Mouse (Mus musculus): ENCODE data around the gene Prdm2. TPM values are rescaled to one million over a fixed set of nuclear protein-coding genes. Genes with fewer than 3 reads are reported as not detected.
A peak's percentile ranks its signal among the peaks of the same experiment; 100 is the strongest.

Prdm2 gene
- total and polyA plus RNA-seq, 3 experiments, result 9.3 to 22.0 (median 20.1) TPM

- H3K27ac ChIP-seq, result no peak overlapping the region
- no peaks in the 10 kb centered on the region for H3K36me3 ChIP-seq (ENCODE audit: control insufficient read depth, insufficient read depth, low read length)
- DNase-seq, result no peak
- H3K9ac ChIP-seq (ENCODE audit: low read depth, low read length), result no peak overlapping the region
- no peak for TF ChIP-seq CTCF (IDR thresholded peaks at IDR 0.05)
- TF ChIP-seq EP300 (IDR thresholded peaks at IDR 0.05; ENCODE audit: insufficient read depth, low read depth, low read length), result no peak
- TF ChIP-seq POLR2A (IDR thresholded peaks at IDR 0.05; ENCODE audit: insufficient read depth, low read depth, low read length), result no peak
- H3K27me3 ChIP-seq (ENCODE audit: control insufficient read depth, insufficient read depth, low read length), result no peaks in the 10 kb centered on the region
- WGBS, result 43% methylated on average over 6 of the region's 6 CpGs
- H3K4me3 ChIP-seq, result no peak overlapping the region
- H3K4me1 ChIP-seq (ENCODE audit: control insufficient read depth, insufficient read depth, low read length), result no peaks in the 10 kb centered on the region
- H3K79me2 ChIP-seq (replicated peaks; ENCODE audit: control insufficient read depth, insufficient read depth, low read length), result no peaks in the 10 kb centered on the region
- intact Hi-C loops (cut with DNase I), result no loop called here
Observed at GRCm38 (mm10) chr4:143100157-143100556, 112.6 kb downstream of the Prdm2 start.

- Histone ChIP-seq H3K4me1 (ENCODE audit: control insufficient read depth, insufficient read depth, low read length) (no peaks in the 10 kb centered on the region), H3K4me3 (no peak overlapping the region), H3K9ac (ENCODE audit: low read depth, low read length) (no peak overlapping the region), H3K27me3 (ENCODE audit: control insufficient read depth, insufficient read depth, low read length) (no peaks in the 10 kb centered on the region), H3K36me3 (ENCODE audit: control insufficient read depth, insufficient read depth, low read length) (no peaks in the 10 kb centered on the region), H3K27ac (no peak overlapping the region), H3K79me2 (replicated peaks; ENCODE audit: control insufficient read depth, insufficient read depth, low read length) (no peaks in the 10 kb centered on the region)
- whole genome bisulfite sequencing, result 50% methylated on average over 11 of the region's 11 CpGs
- no peak for TF ChIP-seq POLR2A (IDR thresholded peaks at IDR 0.05; ENCODE audit: insufficient read depth, low read depth, low read length)
- no peak for TF ChIP-seq EP300 (IDR thresholded peaks at IDR 0.05; ENCODE audit: insufficient read depth, low read depth, low read length)
- no peak for TF ChIP-seq CTCF (IDR thresholded peaks at IDR 0.05)
- no peak for DNase-seq
- intact Hi-C loops (cut with DNase I), result no loop called here
Observed at GRCm38 (mm10) chr4:143099288-143100039, 113.3 kb downstream of the Prdm2 start.

GRCm38 (mm10) chr4:143092082-143092701 lies 120.6 kb downstream of the Prdm2 start:
- H3K27ac ChIP-seq, result no peak overlapping the region
- 57% methylated on average over 12 of the region's 12 CpGs for WGBS
- no peaks in the 10 kb centered on the region for H3K36me3 ChIP-seq (ENCODE audit: control insufficient read depth, insufficient read depth, low read length)
- H3K9ac ChIP-seq (ENCODE audit: low read depth, low read length), result no peak overlapping the region
- no peak overlapping the region for H3K4me3 ChIP-seq
- H3K27me3 ChIP-seq (ENCODE audit: control insufficient read depth, insufficient read depth, low read length), result no peaks in the 10 kb centered on the region
- no peaks in the 10 kb centered on the region for H3K4me1 ChIP-seq (ENCODE audit: control insufficient read depth, insufficient read depth, low read length)
- no peak for DNase-seq
- TF ChIP-seq CTCF (IDR thresholded peaks at IDR 0.05), result no peak
- TF ChIP-seq EP300 (IDR thresholded peaks at IDR 0.05; ENCODE audit: insufficient read depth, low read depth, low read length), result no peak
- no peak for TF ChIP-seq POLR2A (IDR thresholded peaks at IDR 0.05; ENCODE audit: insufficient read depth, low read depth, low read length)
- no peaks in the 10 kb centered on the region for H3K79me2 ChIP-seq (replicated peaks; ENCODE audit: control insufficient read depth, insufficient read depth, low read length)
- intact Hi-C loops (cut with DNase I), result no loop called here

- WGBS, result 94% methylated on average over 3 of the region's 3 CpGs
- Histone ChIP-seq H3K79me2 (replicated peaks; ENCODE audit: control insufficient read depth, insufficient read depth, low read length) (no peaks in the 10 kb centered on the region), H3K27ac (no peak overlapping the region), H3K4me1 (ENCODE audit: control insufficient read depth, insufficient read depth, low read length) (no peaks in the 10 kb centered on the region), H3K27me3 (ENCODE audit: control insufficient read depth, insufficient read depth, low read length) (no peaks in the 10 kb centered on the region), H3K36me3 (ENCODE audit: control insufficient read depth, insufficient read depth, low read length) (no peaks in the 10 kb centered on the region), H3K9ac (ENCODE audit: low read depth, low read length) (no peak overlapping the region), H3K4me3 (no peak overlapping the region)
- intact Hi-C loops (cut with DNase I), result no loop called here
- DNase-seq, result no peak
- TF ChIP-seq POLR2A (IDR thresholded peaks at IDR 0.05; ENCODE audit: insufficient read depth, low read depth, low read length) (no peak), EP300 (IDR thresholded peaks at IDR 0.05; ENCODE audit: insufficient read depth, low read depth, low read length) (no peak), CTCF (IDR thresholded peaks at IDR 0.05) (no peak)
Observed at GRCm38 (mm10) chr4:143090551-143090950, 122.2 kb downstream of the Prdm2 start.

- intact Hi-C loops (cut with DNase I), result no loop called here
Observed at GRCm38 (mm10) chr4:143074071-143074765, 138.6 kb downstream of the Prdm2 start.

More at GRCm38 (mm10) chr4:143074071-143074765, 138.6 kb downstream of the Prdm2 start:
- no peak for TF ChIP-seq POLR2A (IDR thresholded peaks at IDR 0.05; ENCODE audit: insufficient read depth, low read depth, low read length)
- TF ChIP-seq CTCF (IDR thresholded peaks at IDR 0.05), result no peak
- no peak for TF ChIP-seq EP300 (IDR thresholded peaks at IDR 0.05; ENCODE audit: insufficient read depth, low read depth, low read length)
- H3K4me1 ChIP-seq (ENCODE audit: control insufficient read depth, insufficient read depth, low read length), result no peaks in the 10 kb centered on the region
- H3K27ac ChIP-seq, result no peak overlapping the region
- H3K27me3 ChIP-seq (ENCODE audit: control insufficient read depth, insufficient read depth, low read length), result no peaks in the 10 kb centered on the region
- 7% methylated on average over 20 of the region's 20 CpGs for WGBS
- H3K36me3 ChIP-seq (ENCODE audit: control insufficient read depth, insufficient read depth, low read length), result no peaks in the 10 kb centered on the region
- H3K79me2 ChIP-seq (replicated peaks; ENCODE audit: control insufficient read depth, insufficient read depth, low read length), result no peaks in the 10 kb centered on the region
- DNase-seq, result peak; percentile 6 to 21
- H3K9ac ChIP-seq (ENCODE audit: low read depth, low read length), result no peak overlapping the region
- H3K4me3 ChIP-seq, result no peak overlapping the region
